21 mouse cellular contexts compared by ENCODE assay signal in the genomic region with DNA sequence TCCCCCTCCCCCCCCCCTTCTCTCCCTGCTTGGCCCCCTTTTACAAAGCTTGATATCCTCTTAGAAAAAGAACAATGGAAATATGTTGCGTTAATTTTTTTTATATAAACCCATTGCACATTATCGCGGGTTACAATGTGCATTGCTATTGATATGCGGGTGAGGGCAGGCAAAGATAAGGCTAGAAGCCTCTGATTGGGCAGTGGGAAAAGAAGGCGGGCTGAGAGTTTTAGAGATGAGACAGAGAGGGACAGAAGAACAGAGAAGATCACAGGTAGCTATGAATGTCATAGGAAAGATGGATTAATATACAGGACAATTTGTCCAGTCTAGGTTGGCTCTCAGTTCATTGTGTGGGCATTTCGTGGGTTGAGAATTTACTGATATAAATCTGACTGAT. TPM values are rescaled to one million over a fixed set of nuclear protein-coding genes. Genes with fewer than 3 reads are reported as not detected.
DNase-seq lines count a peak whose midpoint lies in the region; ATAC-seq and TF ChIP-seq lines count a peak whose summit lies in the region.
"Had no signal": no experiment of that assay in that cellular context is flagged by ENCODE, and none has a peak within 500 bp of the region (broad histone marks: within the 10 kb centered on the region; RNA-seq: fewer than 3 reads in every experiment).

No protein-coding gene starts in this region.

- no peak overlapping the region for H3K4me2 ChIP-seq in forebrain, postnatal 0 days (ENCODE audit: low read depth)
- no peak overlapping the region for H3K4me2 ChIP-seq in forebrain, embryonic 14.5 days (ENCODE audit: low read length)
- H3K4me2 ChIP-seq in liver, embryonic 15.5 days: peak overlapping the region; percentile 53
- no peak overlapping the region for H3K4me2 ChIP-seq in heart, embryonic 11.5 days
- H3K4me2 ChIP-seq: heart, embryonic 13.5 days; hindbrain, embryonic 13.5 days; kidney, embryonic 15.5 days; limb, embryonic 12.5 days; lung, embryonic 14.5 days; midbrain, embryonic 11.5 days had no signal

- H3K4me1 ChIP-seq in forebrain, postnatal 0 days (ENCODE audit: insufficient read depth): no peaks in the 10 kb centered on the region
- no peaks in the 10 kb centered on the region for H3K4me1 ChIP-seq in forebrain, embryonic 14.5 days (ENCODE audit: control insufficient read depth, insufficient read depth, low read length)
- peaks cover 12% of the 10 kb centered on the region for H3K4me1 ChIP-seq in liver, embryonic 15.5 days (replicated peaks)
- H3K4me1 ChIP-seq in heart, embryonic 11.5 days (ENCODE audit: control insufficient read depth, insufficient read depth, low read length): no peaks in the 10 kb centered on the region
- H3K4me1 ChIP-seq: heart, embryonic 13.5 days; hindbrain, embryonic 13.5 days; kidney, embryonic 15.5 days; limb, embryonic 12.5 days had no signal

- no peaks in the 10 kb centered on the region for H3K27me3 ChIP-seq in forebrain, postnatal 0 days (ENCODE audit: insufficient read depth, low read length)
- no peaks in the 10 kb centered on the region for H3K27me3 ChIP-seq in forebrain, embryonic 14.5 days (replicated peaks; ENCODE audit: control insufficient read depth, insufficient read depth, low read length)
- peaks cover 10% of the 10 kb centered on the region; the same call in 1 of the 2 replicates for H3K27me3 ChIP-seq in liver, embryonic 15.5 days
- peaks cover under 1% of the 10 kb centered on the region for H3K27me3 ChIP-seq in heart, embryonic 11.5 days (ENCODE audit: control insufficient read depth, insufficient read depth, low read length)
- H3K27me3 ChIP-seq: kidney, embryonic 15.5 days had no signal

- no peak overlapping the region for H3K9ac ChIP-seq in forebrain, postnatal 0 days
- H3K9ac ChIP-seq in forebrain, embryonic 14.5 days (ENCODE audit: low read length): no peak overlapping the region
- no peak overlapping the region for H3K9ac ChIP-seq in liver, embryonic 15.5 days
- H3K9ac ChIP-seq in heart, embryonic 11.5 days (ENCODE audit: low read depth, low read length): no peak overlapping the region
- H3K9ac ChIP-seq: heart, embryonic 13.5 days; hindbrain, embryonic 13.5 days; kidney, embryonic 15.5 days; limb, embryonic 12.5 days; lung, embryonic 14.5 days had no signal

- no peak for DNase-seq in forebrain, postnatal 0 days
- no peak for DNase-seq in forebrain, embryonic 14.5 days (ENCODE audit: low spot score)
- DNase-seq in MEL-GATA-1-ER (ENCODE audit: extremely low read depth, low read depth): peak; percentile 92
- no peak for DNase-seq in Muller cell, postnatal 12 days (ENCODE audit: inconsistent ontology term)
- no peak for DNase-seq in left cerebral cortex, adult 11 months (ENCODE audit: low spot score)
- DNase-seq: cerebellum, adult 11-12 months; gastrocnemius, postnatal 10 days; heart, adult 11 months had no signal

- H3K4me3 ChIP-seq in forebrain, postnatal 0 days (ENCODE audit: low read depth, low read length): no peak overlapping the region
- H3K4me3 ChIP-seq in forebrain, embryonic 14.5 days (ENCODE audit: low read depth, low read length): no peak overlapping the region
- peak overlapping the region; percentile 17 for H3K4me3 ChIP-seq in liver, embryonic 15.5 days (replicated peaks)
- no peak overlapping the region for H3K4me3 ChIP-seq in heart, embryonic 11.5 days (ENCODE audit: low read depth, low read length)
- H3K4me3 ChIP-seq: heart, embryonic 13.5 days; hindbrain, embryonic 13.5 days; kidney, embryonic 15.5 days; limb, embryonic 12.5 days had no signal

- no peaks in the 10 kb centered on the region for H3K9me3 ChIP-seq in forebrain, postnatal 0 days (ENCODE audit: low read length)
- no peaks in the 10 kb centered on the region for H3K9me3 ChIP-seq in forebrain, embryonic 14.5 days (replicated peaks; ENCODE audit: control insufficient read depth, low read length)
- no peaks in the 10 kb centered on the region for H3K9me3 ChIP-seq in liver, embryonic 15.5 days (replicated peaks)
- H3K9me3 ChIP-seq in heart, embryonic 11.5 days (replicated peaks; ENCODE audit: control insufficient read depth, low read length): no peaks in the 10 kb centered on the region
- H3K9me3 ChIP-seq: heart, embryonic 13.5 days; kidney, embryonic 15.5 days; limb, embryonic 12.5 days had no signal

- peak; percentile 38; the same call in 1 of the 2 replicates for ATAC-seq in forebrain, postnatal 0 days
- ATAC-seq in forebrain, embryonic 14.5 days: no peak
- peak; percentile 67 for ATAC-seq in erythroid progenitor cell, adult 5-6 weeks (replicated peaks; ENCODE audit: low FRiP score, poor library complexity, severe bottlenecking)
- peak; percentile 88 for ATAC-seq in liver, embryonic 15.5 days (ENCODE audit: insufficient read depth)
- ATAC-seq in heart, embryonic 11.5 days (replicated peaks; ENCODE audit: insufficient number of reproducible peaks, low FRiP score, low TSS enrichment): no peak

- no peaks in the 10 kb centered on the region for H3K36me3 ChIP-seq in forebrain, postnatal 0 days (ENCODE audit: insufficient read depth)
- no peaks in the 10 kb centered on the region for H3K36me3 ChIP-seq in forebrain, embryonic 14.5 days (ENCODE audit: control insufficient read depth, insufficient read depth, low read length)
- H3K36me3 ChIP-seq in liver, embryonic 15.5 days (replicated peaks): no peaks in the 10 kb centered on the region
- H3K36me3 ChIP-seq in heart, embryonic 11.5 days (ENCODE audit: control insufficient read depth, insufficient read depth, low read length): no peaks in the 10 kb centered on the region
- H3K36me3 ChIP-seq: heart, embryonic 13.5 days; hindbrain, embryonic 13.5 days; kidney, embryonic 15.5 days; limb, embryonic 12.5 days had no signal

- WGBS in forebrain, postnatal 0 days: 64% methylated on average over 6 of the region's 6 CpGs
- 61% methylated on average over 6 of the region's 6 CpGs for WGBS in forebrain, embryonic 14.5 days
- WGBS in liver, embryonic 15.5 days (ENCODE audit: insufficient replicate concordance): 17% methylated on average over 6 of the region's 6 CpGs
- WGBS in heart, embryonic 11.5 days (ENCODE audit: insufficient replicate concordance): 40% methylated on average over 6 of the region's 6 CpGs

- no peak overlapping the region for H3K27ac ChIP-seq in forebrain, postnatal 0 days (ENCODE audit: low read depth, low read length)
- H3K27ac ChIP-seq in forebrain, embryonic 14.5 days (ENCODE audit: low read depth, low read length): no peak overlapping the region
- H3K27ac ChIP-seq in liver, embryonic 15.5 days (replicated peaks): peak overlapping the region; percentile 33
- H3K27ac ChIP-seq in heart, embryonic 11.5 days (ENCODE audit: low read depth, low read length): no peak overlapping the region
- H3K27ac ChIP-seq: heart, embryonic 13.5 days; hindbrain, embryonic 13.5 days; kidney, embryonic 15.5 days; limb, embryonic 12.5 days had no signal

- TF ChIP-seq CTCF in forebrain, postnatal 0 days (IDR thresholded peaks at IDR 0.05; ENCODE audit: low read depth): no peak

RNA-seq across cellular contexts. Expression of a gene that starts 26.7 kb away (rescaled TPM):
- total RNA-seq in forebrain, postnatal 0 days (2014; rRNA removed): 0.46 TPM in 1 of 2 replicates, not detected in the other
- polyA plus RNA-seq in forebrain, postnatal 0 days (2015; fragmentation: Nextera tagmentation; extraction: Ambion mirVana): 0.16 and 0.20 TPM in 2 replicates
- 0.24 TPM in 1 of 2 replicates, not detected in the other for polyA plus RNA-seq in forebrain, embryonic 14.5 days (2014; fragmentation: Nextera tagmentation; extraction: Ambion mirVana)
- total RNA-seq in erythroid progenitor cell, adult 5-6 weeks (2015; ENCODE audit: low replicate concordance): not detected in 2 replicates
- not detected in 2 replicates for total RNA-seq in erythroid progenitor cell, adult 5-6 weeks (2017; ENCODE audit: low replicate concordance)
- polyA plus RNA-seq in liver, embryonic 15.5 days (2015; fragmentation: Nextera tagmentation; extraction: Ambion mirVana): 0.37 and 0.38 TPM in 2 replicates
- not detected in 2 replicates for polyA plus RNA-seq in heart, embryonic 11.5 days (2014; fragmentation: Nextera tagmentation; extraction: Ambion mirVana)
- polyA plus RNA-seq: adrenal gland, adult 2 months; heart, embryonic 13.5 days; intestine, postnatal 0 days; kidney, embryonic 15.5 days; large intestine, adult 2 months; limb, embryonic 12.5 days; lung, embryonic 14.5 days; neural tube, embryonic 14.5 days had no signal

RNA-seq across cellular contexts. Expression of a gene that starts 33.8 kb away (rescaled TPM):
- total RNA-seq in forebrain, postnatal 0 days (2014; rRNA removed): 0.08 and 0.14 TPM in 2 replicates
- 0.22 and 0.31 TPM in 2 replicates for polyA plus RNA-seq in forebrain, postnatal 0 days (2015; fragmentation: Nextera tagmentation; extraction: Ambion mirVana)
- polyA plus RNA-seq in forebrain, embryonic 14.5 days (2014; fragmentation: Nextera tagmentation; extraction: Ambion mirVana): 0.04 TPM in 1 of 2 replicates, not detected in the other
- not detected in 2 replicates for total RNA-seq in erythroid progenitor cell, adult 5-6 weeks (2015; ENCODE audit: low replicate concordance)
- total RNA-seq in erythroid progenitor cell, adult 5-6 weeks (2017; ENCODE audit: low replicate concordance): not detected in 2 replicates
- not detected in 2 replicates for polyA plus RNA-seq in liver, embryonic 15.5 days (2015; fragmentation: Nextera tagmentation; extraction: Ambion mirVana)
- not detected in 2 replicates for polyA plus RNA-seq in heart, embryonic 11.5 days (2014; fragmentation: Nextera tagmentation; extraction: Ambion mirVana)
- total RNA-seq: adrenal gland, adult 2 months had no signal
- polyA plus RNA-seq: heart, embryonic 13.5 days; limb, embryonic 12.5 days; lung, embryonic 14.5 days; midbrain, embryonic 11.5 days had no signal

RNA-seq across cellular contexts. Expression of a gene that starts 44.5 kb away (rescaled TPM):
- total RNA-seq in forebrain, postnatal 0 days (2014; rRNA removed): 15.9 and 22.7 TPM in 2 replicates
- 16.4 and 16.6 TPM in 2 replicates for polyA plus RNA-seq in forebrain, postnatal 0 days (2015; fragmentation: Nextera tagmentation; extraction: Ambion mirVana)
- 7.7 and 9.6 TPM in 2 replicates for polyA plus RNA-seq in forebrain, embryonic 14.5 days (2014; fragmentation: Nextera tagmentation; extraction: Ambion mirVana)
- total RNA-seq in erythroid progenitor cell, adult 5-6 weeks (2015; ENCODE audit: low replicate concordance): 47.4 and 62.0 TPM in 2 replicates
- total RNA-seq in erythroid progenitor cell, adult 5-6 weeks (2017; ENCODE audit: low replicate concordance): 29.8 and 68.9 TPM in 2 replicates
- polyA plus RNA-seq in liver, embryonic 15.5 days (2015; fragmentation: Nextera tagmentation; extraction: Ambion mirVana): 154 and 157 TPM in 2 replicates
- polyA plus RNA-seq in heart, embryonic 11.5 days (2014; fragmentation: Nextera tagmentation; extraction: Ambion mirVana): 28.6 and 35.8 TPM in 2 replicates

Comparison
In these comparisons a context has a peak if more than half of its experiments do, and no peak if none do; other contexts are left out.
1. ATAC-seq: peak in forebrain, postnatal 0 days (single experiment), erythroid progenitor cell, adult 5-6 weeks (single experiment) and liver, embryonic 15.5 days (single experiment); none in forebrain, embryonic 14.5 days (single experiment) and heart, embryonic 11.5 days (single experiment).